Mouse (Mus musculus) cerebellum, adult 2 months (tissue): Measurements from ENCODE around the gene Gm47841.

Experiments
- CTCF ChIP-seq: fragments of 200-500 bp; IDR thresholded peaks from 2 replicates; pipeline ENCODE4 v1.5.1; 2011; ENCODE audit warnings: low read depth, mild to moderate bottlenecking, control low read depth, low read length, moderate library complexity, borderline replicate concordance; ENCODE audit not compliant: insufficient read depth
- POLR2A ChIP-seq: fragments of 200-500 bp; IDR thresholded peaks from 2 replicates; pipeline ENCODE4 v1.6.1; 2011; ENCODE audit warnings: low read length, control low read depth, borderline replicate concordance; ENCODE audit not compliant: insufficient read depth

DNA sequence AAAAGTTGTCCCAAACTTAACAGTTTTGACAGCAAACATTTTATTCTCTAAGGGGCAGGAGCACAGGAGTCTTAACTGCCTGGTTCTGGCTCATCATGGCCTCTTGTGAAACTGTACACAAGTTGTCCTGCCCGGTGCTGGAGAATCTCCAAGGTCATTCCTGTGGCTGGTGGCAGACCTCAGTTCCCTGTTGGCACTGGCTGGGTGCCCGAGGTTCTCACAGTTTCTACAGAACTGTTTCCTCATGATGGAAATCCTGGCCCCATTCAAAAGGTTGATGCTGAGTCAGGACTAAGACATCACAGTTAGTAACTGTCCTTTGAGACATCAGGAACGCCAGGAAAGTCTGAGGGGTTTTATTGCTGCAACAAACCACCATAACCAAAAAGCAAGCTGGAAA lies 39.8 kb upstream of the Gm47841 start:
- TF ChIP-seq POLR2A: no peak
- no peak for TF ChIP-seq CTCF
